Mouse (Mus musculus) heart, adult 9 months (tissue): ENCODE data around the gene Dvl3.

Experiments
- DNase-seq, 2 experiments: peaks; one replicate each; pipeline ENCODE4 v3.0.0; 2022; ENCODE audit warnings: low spot score in 2 of 2

Gene Dvl3

DNA sequence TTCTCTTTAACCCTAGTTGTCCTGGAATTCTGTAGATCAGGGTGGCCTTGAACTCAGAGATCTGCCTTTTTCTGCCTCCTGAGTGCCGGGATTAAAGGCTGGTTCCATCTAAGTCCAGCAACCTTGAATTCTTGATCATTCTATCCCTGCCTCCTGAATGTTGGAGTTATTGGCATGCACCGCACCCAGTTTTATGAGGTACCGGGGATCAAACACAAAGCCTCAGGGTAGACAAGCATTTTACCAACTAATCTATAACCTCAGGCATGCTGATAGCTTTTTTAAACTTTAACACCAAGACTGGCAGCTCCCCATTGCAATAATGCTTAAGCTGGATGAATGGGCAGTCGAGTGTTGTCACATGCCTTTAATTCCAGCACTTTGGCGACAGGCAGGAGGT, 30.6 kb downstream of the Dvl3 start:
- no peak for DNase-seq

DNA sequence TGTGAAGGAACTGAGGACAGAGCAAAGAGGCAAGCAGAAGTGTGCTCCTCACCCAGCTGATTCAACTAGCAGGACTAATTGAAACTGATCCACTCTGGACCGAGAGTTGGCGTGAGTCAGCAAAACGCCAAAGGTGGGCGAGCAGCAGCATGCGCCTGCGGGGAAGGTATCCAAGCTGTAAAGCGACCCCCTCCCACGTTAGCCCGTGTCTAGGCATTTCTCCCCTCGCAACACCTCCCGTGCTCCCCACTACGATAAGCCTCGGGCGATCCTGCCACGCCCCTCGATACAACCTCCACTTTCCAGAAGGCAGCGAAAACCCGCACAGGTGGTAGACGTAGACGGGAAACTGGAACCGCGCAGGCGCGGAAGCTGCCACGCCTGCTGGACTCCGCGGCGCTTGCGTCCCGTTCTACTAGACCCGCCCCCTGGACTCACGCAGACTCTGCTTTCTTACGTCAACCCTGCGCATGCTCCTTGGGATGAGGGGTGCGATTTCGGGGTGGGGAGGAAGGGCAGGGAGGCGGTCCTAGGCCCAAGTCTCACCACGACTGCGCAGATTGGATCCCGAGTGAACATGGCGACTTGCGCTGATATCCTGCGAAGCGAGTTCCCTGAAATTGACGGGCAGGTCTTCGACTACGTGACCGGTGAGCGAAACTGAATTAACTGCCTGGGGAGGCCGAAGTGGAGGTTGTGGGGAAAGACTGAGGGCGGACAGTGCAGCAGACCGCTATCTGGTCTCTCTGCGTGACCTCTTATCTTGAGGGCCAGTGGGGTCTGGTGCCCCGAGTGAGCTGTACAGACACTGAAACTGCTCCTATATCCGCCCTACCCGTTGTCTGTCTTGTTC, 31.5 kb downstream of the Dvl3 start, which contains the start of gene Abcf3:
Abcf3 (plus strand) TSS at position 482 of the 853 bp plus-strand sequence.
- DNase-seq, result peak; percentile 99

DNA sequence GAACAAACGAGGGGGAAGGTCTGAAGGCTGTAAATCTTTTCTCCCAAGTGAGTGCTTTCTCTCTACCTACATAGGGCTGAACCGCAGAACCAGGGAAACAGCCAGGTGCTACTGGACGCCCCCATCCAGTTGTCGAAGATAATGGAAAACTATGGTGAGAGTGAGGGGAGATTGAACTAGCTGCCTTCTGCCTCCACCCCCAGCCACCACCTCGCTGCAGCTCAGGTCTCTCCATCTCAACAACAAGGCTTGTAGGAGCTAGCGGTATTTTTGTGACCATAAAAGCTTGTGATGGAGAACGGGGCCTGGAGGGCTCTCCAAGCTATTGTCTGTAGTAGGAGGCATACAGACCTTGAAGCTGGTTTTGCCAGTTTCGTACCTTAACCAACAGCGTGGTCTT, 32.4 kb downstream of the Dvl3 start:
- DNase-seq, result no peak

DNA sequence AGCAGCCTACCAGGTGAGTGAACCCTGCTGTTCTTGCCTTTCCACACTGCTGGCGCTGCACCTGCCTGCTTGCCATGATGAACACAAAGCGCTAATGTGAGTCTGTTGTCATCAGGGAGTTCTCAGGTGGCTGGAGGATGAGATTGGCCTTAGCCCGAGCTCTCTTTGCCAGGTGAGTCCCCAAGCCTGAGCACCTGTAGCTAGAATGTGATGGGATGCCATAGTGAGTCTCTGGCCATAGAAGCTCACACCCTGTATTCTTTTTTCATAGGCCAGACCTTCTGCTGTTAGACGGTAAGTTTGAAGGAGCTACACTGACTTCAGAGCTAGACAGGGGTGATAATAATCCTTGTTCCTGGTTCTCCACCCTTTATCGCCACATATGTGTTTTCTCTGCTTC, 34.9 kb downstream of the Dvl3 start:
- DNase-seq, result no peak

GRCm38 (mm10) chr16:20552594-20552993, 35.8 kb downstream of the Dvl3 start:
- DNase-seq, result no peak

- no peak for DNase-seq
Observed at GRCm38 (mm10) chr16:20555000-20555399, 38.2 kb downstream of the Dvl3 start.

GRCm38 (mm10) chr16:20557381-20557780, 40.6 kb downstream of the Dvl3 start:
- DNase-seq, result no peak

DNA sequence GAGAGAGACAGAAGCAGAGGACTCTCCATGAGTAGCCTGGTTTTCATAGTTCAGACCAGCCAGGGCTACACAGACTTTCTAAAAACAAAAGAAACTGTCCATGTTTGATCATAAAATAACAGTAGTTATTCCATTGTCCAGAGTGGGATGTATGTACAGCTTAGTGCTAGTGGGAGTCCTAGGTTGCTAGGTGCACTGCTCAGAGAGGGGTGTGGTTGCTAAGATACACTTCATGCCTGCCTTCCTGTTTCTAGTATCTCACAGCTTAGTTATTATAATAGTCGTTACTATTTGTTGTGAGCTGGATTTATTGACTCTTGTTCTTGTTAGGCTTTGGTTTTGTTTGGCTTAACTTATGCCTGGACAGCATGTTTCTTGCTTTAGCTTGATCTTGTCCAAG, 48.3 kb downstream of the Dvl3 start:
- DNase-seq, result no peak
